Mouse (Mus musculus): ENCODE results near the gene Tbc1d24. TPM values are rescaled to one million over a fixed set of nuclear protein-coding genes. Genes with fewer than 3 reads are reported as not detected.

Gene Tbc1d24
- 21.0 and 24.0 TPM in 2 replicates for polyA plus RNA-seq (2015; fragmentation: Nextera tagmentation; extraction: Ambion mirVana)

GRCm38 (mm10) chr17:24205284-24205888, at the start of gene Tbc1d24:
TSS of gene Tbc1d24 (minus strand) at chr17:24205562.
- under 1% methylated on average over 55 of the region's 65 CpGs for WGBS
- peak; percentile 82 for ATAC-seq (ENCODE audit: low FRiP score)
- Histone ChIP-seq H3K9ac (replicated peaks) (peak within 1 kb of the TSS; percentile 80), H3K4me1 (peaks cover 93% of the 10 kb centered on the region), H3K27ac (replicated peaks) (peak within 1 kb of the TSS; percentile 85), H3K9me3 (replicated peaks) (no peaks in the 10 kb centered on the region), H3K36me3 (no peaks in the 10 kb centered on the region), H3K4me2 (peak within 1 kb of the TSS; percentile 95), H3K4me3 (replicated peaks) (peak within 1 kb of the TSS; percentile 81), H3K27me3 (replicated peaks) (peaks cover 2% of the 10 kb centered on the region; the same call in 1 of the 2 replicates)

- no peak for ATAC-seq (ENCODE audit: low FRiP score)
- Histone ChIP-seq H3K27me3 (replicated peaks) (no peaks in the 10 kb centered on the region), H3K9me3 (replicated peaks) (no peaks in the 10 kb centered on the region), H3K4me2 (peak overlapping the region; percentile 73), H3K36me3 (peaks cover 5% of the 10 kb centered on the region; the same call in 1 of the 2 replicates), H3K9ac (replicated peaks) (no peak overlapping the region), H3K27ac (replicated peaks) (no peak overlapping the region), H3K4me3 (replicated peaks) (no peak overlapping the region), H3K4me1 (peaks cover 18% of the 10 kb centered on the region)
- WGBS = 96% methylated on average over 2 of the region's 2 CpGs
These were observed 47.0 kb upstream of the Tbc1d24 start for GRCm38 (mm10) chr17:24252329-24252728.

- Histone ChIP-seq H3K9ac (replicated peaks) (peak within 1 kb of the TSS; percentile 74), H3K36me3 (peaks cover 5% of the 10 kb centered on the region; the same call in 1 of the 2 replicates), H3K4me1 (peaks cover 18% of the 10 kb centered on the region), H3K4me3 (replicated peaks) (peak within 1 kb of the TSS; percentile 89), H3K27ac (replicated peaks) (peak within 1 kb of the TSS; percentile 69), H3K9me3 (replicated peaks) (no peaks in the 10 kb centered on the region), H3K27me3 (replicated peaks) (no peaks in the 10 kb centered on the region), H3K4me2 (peak within 1 kb of the TSS; percentile 73)
- WGBS = under 1% methylated on average over 47 of the region's 48 CpGs
- ATAC-seq (ENCODE audit: low FRiP score) = peak; percentile 100
These were observed 46.1 kb upstream of the Tbc1d24 start, which contains the start of gene Ccnf for GRCm38 (mm10) chr17:24251320-24252069. TSS of gene Ccnf (minus strand) at chr17:24251484.

GRCm38 (mm10) chr17:24250988-24251319, 45.6 kb upstream of the Tbc1d24 start:
- Histone ChIP-seq H3K4me2 (peak overlapping the region; percentile 73), H3K9ac (replicated peaks) (peak overlapping the region; percentile 74), H3K9me3 (replicated peaks) (no peaks in the 10 kb centered on the region), H3K27ac (replicated peaks) (peak overlapping the region; percentile 69), H3K4me3 (replicated peaks) (peak overlapping the region; percentile 89), H3K4me1 (peaks cover 18% of the 10 kb centered on the region), H3K27me3 (replicated peaks) (no peaks in the 10 kb centered on the region), H3K36me3 (peaks cover 5% of the 10 kb centered on the region; the same call in 1 of the 2 replicates)
- ATAC-seq (ENCODE audit: low FRiP score) = peak; percentile 55
- under 1% methylated on average over 32 of the region's 32 CpGs for WGBS

- Histone ChIP-seq H3K27ac (replicated peaks) (no peak overlapping the region), H3K36me3 (peaks cover 16% of the 10 kb centered on the region), H3K27me3 (replicated peaks) (no peaks in the 10 kb centered on the region), H3K4me3 (replicated peaks) (no peak overlapping the region), H3K9ac (replicated peaks) (no peak overlapping the region), H3K9me3 (replicated peaks) (peaks cover 2% of the 10 kb centered on the region; the same call in 1 of the 2 replicates), H3K4me2 (no peak overlapping the region), H3K4me1 (peaks cover 18% of the 10 kb centered on the region)
- ATAC-seq (ENCODE audit: low FRiP score) = no peak
- 98% methylated on average over 2 of the region's 2 CpGs for WGBS
These were observed 43.3 kb upstream of the Tbc1d24 start for GRCm38 (mm10) chr17:24248641-24249040.

DNA sequence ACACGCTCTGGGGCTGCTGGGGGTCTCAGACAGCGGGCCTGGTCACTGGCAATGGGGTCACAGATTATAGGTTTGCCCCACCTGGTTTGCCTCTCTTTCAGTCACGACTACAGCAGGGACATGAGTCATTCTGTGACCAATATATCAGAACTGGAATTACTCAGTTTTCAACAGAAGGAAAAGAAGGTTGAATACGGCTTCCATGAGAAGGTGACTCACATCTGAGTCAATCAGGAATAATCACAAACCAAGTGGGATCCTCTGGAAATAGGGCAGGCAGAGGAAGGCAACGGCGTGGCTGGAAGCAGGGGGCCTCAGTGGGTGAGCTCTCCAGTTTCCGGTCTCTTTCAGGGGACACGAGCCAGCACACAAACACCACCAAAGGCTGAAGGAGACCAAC, 38.7 kb upstream of the Tbc1d24 start:
- WGBS = 96% methylated on average over 8 of the region's 8 CpGs
- H3K9me3 ChIP-seq (replicated peaks) = peaks cover 4% of the 10 kb centered on the region; the same call in 1 of the 2 replicates
- no peak for ATAC-seq (ENCODE audit: low FRiP score)

DNA sequence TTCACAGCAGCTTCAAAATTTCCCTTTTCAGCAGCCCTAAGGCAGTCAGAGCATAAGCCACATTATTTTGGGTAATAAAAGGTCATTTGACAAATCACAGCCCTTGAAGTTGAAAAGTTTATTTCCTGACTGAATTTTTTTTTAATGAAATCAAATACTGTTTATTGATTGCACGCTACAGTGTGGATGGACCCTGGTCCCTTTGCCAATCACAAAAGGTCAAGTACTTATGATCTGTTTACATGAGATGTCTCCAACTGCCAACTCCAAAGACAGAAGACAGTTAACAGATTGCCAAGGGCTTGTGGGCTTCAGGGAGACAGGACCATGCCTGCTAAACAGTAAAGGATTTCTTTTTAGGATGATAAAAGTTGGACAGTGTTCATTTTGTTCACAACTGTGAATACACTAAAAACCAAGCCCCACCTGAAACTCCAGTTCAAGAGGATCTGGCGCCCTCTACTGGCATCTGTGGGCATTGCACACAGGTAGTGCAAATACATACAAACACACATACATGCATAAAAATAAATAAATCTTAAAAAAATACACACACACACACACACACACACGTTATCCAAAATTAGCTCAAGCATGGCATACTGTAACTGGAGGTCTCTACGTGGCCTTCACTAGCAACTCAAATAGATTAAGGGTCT, 38.1 kb upstream of the Tbc1d24 start:
- no peaks in the 10 kb centered on the region for H3K27me3 ChIP-seq (replicated peaks)
- no peaks in the 10 kb centered on the region for H3K4me1 ChIP-seq
- WGBS = 91% methylated on average over 4 of the region's 4 CpGs
- H3K36me3 ChIP-seq = peaks cover 57% of the 10 kb centered on the region
- peaks cover 4% of the 10 kb centered on the region; the same call in 1 of the 2 replicates for H3K9me3 ChIP-seq (replicated peaks)
- H3K4me2 ChIP-seq = no peak overlapping the region
- no peak overlapping the region for H3K9ac ChIP-seq (replicated peaks)
- no peak for ATAC-seq (ENCODE audit: low FRiP score)
- H3K4me3 ChIP-seq (replicated peaks) = no peak overlapping the region
- H3K27ac ChIP-seq (replicated peaks) = no peak overlapping the region

More for the DNA sequence above, 38.7 kb upstream of the Tbc1d24 start:
- Histone ChIP-seq H3K9ac (replicated peaks) (no peak overlapping the region), H3K36me3 (peaks cover 51% of the 10 kb centered on the region), H3K27me3 (replicated peaks) (no peaks in the 10 kb centered on the region), H3K4me3 (replicated peaks) (no peak overlapping the region), H3K4me1 (no peaks in the 10 kb centered on the region), H3K4me2 (no peak overlapping the region), H3K27ac (replicated peaks) (no peak overlapping the region)

DNA sequence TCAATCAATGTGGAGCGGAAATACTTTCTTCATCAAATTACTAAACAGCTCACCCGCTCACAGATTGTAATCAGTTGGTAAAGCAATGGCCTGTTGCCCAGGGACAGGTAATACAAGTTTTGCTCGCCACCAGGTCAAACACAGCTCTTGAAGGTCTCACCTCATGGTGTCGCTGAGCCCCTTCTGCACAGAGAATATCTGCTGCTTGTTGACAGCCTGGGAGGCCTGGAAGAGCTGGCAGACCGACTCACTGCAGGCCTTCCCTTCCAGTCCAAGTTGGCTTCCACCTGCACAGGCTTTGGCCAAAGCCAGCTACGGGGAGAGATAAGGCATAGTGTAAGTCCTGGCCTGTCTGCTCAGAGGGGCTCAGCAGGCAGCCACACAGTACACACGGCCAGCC, 31.6 kb upstream of the Tbc1d24 start:
- Histone ChIP-seq H3K9me3 (replicated peaks) (no peaks in the 10 kb centered on the region), H3K27ac (replicated peaks) (no peak overlapping the region), H3K4me2 (no peak overlapping the region), H3K4me3 (replicated peaks) (no peak overlapping the region), H3K4me1 (no peaks in the 10 kb centered on the region), H3K36me3 (peaks cover 70% of the 10 kb centered on the region), H3K27me3 (replicated peaks) (no peaks in the 10 kb centered on the region), H3K9ac (replicated peaks) (no peak overlapping the region)
- ATAC-seq (ENCODE audit: low FRiP score) = no peak
- WGBS = 94% methylated on average over 7 of the region's 7 CpGs

DNA sequence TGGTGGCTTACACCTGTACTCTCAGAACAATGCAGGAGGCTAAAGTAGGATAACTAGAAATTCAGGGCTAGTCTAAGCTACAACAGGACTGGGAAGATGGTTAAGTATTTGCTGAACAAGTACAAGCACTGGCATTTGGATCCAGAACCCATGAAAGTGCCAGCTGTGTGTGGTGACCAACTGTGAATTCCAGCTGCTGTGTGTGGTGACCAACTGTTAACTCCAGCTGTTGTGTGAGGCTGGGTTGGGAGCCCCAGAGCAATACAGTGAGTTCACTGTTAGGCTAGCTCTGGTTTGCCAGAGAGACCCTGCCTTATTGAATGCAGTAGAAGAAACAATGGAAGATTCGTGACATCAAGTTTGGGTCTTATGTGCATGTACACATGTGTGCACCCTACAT, 31.1 kb upstream of the Tbc1d24 start:
- no peak overlapping the region for H3K9ac ChIP-seq (replicated peaks)
- H3K36me3 ChIP-seq = peaks cover 69% of the 10 kb centered on the region
- 91% methylated on average over 1 of the region's 1 CpGs for WGBS
- no peak overlapping the region for H3K4me3 ChIP-seq (replicated peaks)
- no peaks in the 10 kb centered on the region for H3K9me3 ChIP-seq (replicated peaks)
- H3K27me3 ChIP-seq (replicated peaks) = no peaks in the 10 kb centered on the region
- no peak overlapping the region for H3K27ac ChIP-seq (replicated peaks)
- ATAC-seq (ENCODE audit: low FRiP score) = no peak
- H3K4me1 ChIP-seq = no peaks in the 10 kb centered on the region
- H3K4me2 ChIP-seq = no peak overlapping the region

GRCm38 (mm10) chr17:24227941-24228340, 22.6 kb upstream of the Tbc1d24 start:
- H3K36me3 ChIP-seq = peaks cover 50% of the 10 kb centered on the region

GRCm38 (mm10) chr17:24226721-24227120, 21.4 kb upstream of the Tbc1d24 start:
- peaks cover 44% of the 10 kb centered on the region for H3K36me3 ChIP-seq
- WGBS = 92% methylated on average over 8 of the region's 8 CpGs

More at GRCm38 (mm10) chr17:24227941-24228340, 22.6 kb upstream of the Tbc1d24 start:
- no peaks in the 10 kb centered on the region for H3K9me3 ChIP-seq (replicated peaks)
- H3K27ac ChIP-seq (replicated peaks) = no peak overlapping the region
- no peak overlapping the region for H3K9ac ChIP-seq (replicated peaks)
- 94% methylated on average over 7 of the region's 7 CpGs for WGBS
- H3K4me1 ChIP-seq = no peaks in the 10 kb centered on the region
- no peak for ATAC-seq (ENCODE audit: low FRiP score)
- no peaks in the 10 kb centered on the region for H3K27me3 ChIP-seq (replicated peaks)
- H3K4me3 ChIP-seq (replicated peaks) = no peak overlapping the region
- H3K4me2 ChIP-seq = no peak overlapping the region

More at GRCm38 (mm10) chr17:24226721-24227120, 21.4 kb upstream of the Tbc1d24 start:
- no peak overlapping the region for H3K27ac ChIP-seq (replicated peaks)
- no peaks in the 10 kb centered on the region for H3K9me3 ChIP-seq (replicated peaks)
- no peaks in the 10 kb centered on the region for H3K27me3 ChIP-seq (replicated peaks)
- H3K4me3 ChIP-seq (replicated peaks) = no peak overlapping the region
- no peak overlapping the region for H3K9ac ChIP-seq (replicated peaks)
- no peak overlapping the region for H3K4me2 ChIP-seq
- ATAC-seq (ENCODE audit: low FRiP score) = no peak
- H3K4me1 ChIP-seq = no peaks in the 10 kb centered on the region
